Mouse (Mus musculus) urinary bladder, postnatal 25 days (tissue): Measurements from ENCODE around the gene Myo1f.
"Not testable (repeated sequence)": the region's sequence is repeated elsewhere in the genome, so short reads cannot be mapped to it uniquely, and the experiment has no call there.

Experiments used
- DNase-seq: peaks from one replicate; pipeline ENCODE4 v3.0.0; 2022; ENCODE audit warnings: low spot score

Myo1f gene

DNA sequence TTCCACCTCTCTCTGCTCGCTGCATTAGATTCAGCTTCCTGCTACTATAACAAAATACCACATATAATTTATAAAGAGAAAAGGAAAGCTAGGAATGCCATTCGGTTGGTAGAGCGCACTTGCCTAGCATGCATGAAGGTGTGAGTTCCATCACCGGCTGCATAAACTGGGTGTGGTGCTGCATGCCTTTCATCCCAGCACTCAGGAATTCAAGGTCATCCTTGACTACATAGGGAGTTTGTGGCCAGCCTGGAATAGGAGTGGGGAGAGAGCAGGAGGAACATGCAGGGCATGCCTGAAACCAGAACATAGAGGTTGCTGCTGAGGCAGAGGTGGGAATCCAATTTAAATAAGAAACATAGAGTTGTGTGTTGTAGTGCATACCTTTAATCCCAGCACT lies 28.6 kb downstream of the Myo1f start:
- no peak for DNase-seq

- DNase-seq, result no peak
Observed at GRCm38 (mm10) chr17:33586011-33586410, 30.5 kb downstream of the Myo1f start.

DNA sequence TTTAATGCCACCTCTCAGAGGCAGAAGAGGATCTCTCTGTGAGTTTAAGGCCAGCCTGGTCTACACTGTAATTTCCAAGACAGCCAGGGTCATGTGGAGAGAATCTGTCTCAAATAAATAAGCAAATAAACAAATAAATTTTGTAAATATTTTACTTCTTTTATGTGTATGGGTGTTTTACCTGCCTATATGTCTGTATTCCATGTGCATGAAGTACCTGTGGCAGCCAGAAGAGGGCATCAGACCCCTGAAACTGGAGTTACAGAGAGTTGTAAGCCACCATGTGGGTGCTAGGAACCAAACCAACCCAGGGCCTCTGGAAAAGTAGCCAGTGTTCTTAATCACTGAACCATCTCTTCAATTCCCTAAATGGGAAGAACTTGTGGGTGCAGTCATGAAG lies 41.8 kb downstream of the Myo1f start:
- no peak for DNase-seq

DNA sequence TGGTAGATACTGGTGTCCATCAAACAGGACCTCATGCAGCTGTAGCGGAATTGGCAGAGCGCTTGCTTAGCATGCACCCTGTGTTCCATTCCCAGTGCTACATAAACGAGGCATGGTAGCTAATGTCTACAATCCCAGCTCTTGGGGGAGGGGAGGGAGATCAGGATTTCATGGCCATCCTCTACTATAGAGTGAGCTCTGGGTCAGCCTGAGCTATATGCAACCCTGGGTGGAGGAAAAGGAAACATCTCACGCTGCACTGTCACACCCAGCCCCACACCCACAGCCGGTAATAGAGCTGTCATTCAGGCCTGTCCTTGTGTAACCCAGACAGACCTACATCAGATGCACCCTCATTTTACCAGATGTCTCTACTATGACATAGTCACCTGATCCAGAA lies 43.0 kb downstream of the Myo1f start:
- DNase-seq, result no peak

DNA sequence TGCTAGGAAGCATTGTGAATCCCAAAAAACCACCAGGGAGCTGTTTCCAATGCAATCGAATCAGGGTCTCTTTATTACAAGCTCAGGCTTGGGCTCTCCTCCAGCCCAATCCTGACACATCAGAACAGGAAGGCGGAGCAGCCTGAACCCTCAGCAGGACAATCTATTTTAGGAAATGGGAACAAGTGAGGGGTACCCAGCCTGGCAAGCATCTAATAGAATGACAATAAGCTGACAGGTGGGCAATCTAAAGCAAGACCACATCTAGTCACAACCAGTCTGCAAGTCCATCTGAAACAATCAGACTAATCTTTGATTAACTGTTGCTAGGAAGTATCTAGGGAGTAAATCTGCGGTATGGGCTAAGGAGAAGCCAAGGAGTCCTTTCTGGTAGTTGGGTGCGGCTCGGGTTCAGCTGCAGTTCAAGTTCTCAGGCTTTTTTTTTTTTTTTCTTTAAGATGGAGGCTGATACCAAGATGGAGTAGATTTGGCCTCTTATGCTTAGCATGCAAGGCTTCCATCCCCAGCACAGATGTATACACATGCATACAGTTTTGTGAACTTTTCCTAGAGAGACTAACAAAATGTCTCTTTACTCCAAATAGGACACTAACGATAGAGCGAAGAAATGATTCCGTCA lies 44.4 kb downstream of the Myo1f start:
- no peak for DNase-seq

DNA sequence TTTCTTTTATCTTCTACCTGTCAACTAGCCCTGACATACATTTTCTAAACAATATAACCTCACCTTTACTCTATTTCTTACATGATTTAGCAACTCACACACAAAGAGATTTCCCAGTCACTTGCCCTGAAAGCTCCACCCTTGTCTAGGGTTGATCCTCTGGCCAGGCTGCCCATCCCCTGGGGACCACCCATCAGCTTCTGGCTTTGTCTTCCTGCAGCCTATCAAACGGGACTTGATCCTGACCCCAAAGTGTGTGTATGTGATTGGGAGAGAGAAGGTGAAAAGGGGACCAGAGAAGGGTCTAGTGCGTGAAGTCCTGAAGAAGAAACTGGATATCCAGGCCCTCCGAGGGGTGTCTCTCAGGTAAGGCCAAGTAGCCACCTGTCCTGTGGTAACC lies 45.3 kb downstream of the Myo1f start:
- DNase-seq, result no peak

DNA sequence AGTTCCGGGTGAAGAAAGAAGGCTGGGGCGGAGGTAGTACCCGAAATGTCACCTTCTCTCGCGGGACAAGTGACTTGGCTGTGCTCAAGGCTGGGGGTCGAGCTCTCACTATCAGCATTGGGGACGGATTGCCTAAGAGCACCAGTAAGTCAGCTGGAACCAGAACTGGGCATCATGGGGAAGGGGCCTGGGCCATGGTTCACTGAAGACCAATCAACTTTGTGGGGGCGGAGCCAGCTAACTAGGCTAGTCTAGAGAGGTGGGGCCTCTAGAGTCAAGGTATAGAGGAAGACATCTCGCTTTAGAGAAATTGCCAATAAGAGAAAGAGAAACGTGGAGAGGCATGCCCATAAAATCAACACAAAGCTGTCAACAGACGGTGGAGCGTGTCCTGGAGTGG lies 46.4 kb downstream of the Myo1f start:
- no peak for DNase-seq

DNA sequence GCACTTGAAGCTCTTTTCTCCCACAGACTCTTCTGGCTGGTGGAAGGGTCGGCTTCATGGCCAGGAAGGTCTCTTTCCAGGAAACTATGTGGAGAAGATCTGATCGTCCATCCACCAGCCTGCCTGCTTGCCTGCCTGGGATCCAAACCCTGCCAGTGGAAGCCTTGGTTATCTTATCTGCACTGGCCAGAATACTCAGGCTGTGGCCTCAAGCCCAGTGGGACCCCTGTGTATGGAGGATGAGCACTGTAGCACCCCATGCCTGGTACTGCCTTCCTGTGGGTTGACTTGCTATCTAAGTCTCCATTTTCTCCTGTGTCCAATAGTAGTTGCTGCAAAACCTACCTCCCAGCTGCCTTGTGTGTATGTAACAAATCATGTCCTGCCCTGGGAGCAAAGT lies 51.8 kb downstream of the Myo1f start:
- DNase-seq, result no peak

GRCm38 (mm10) chr17:33610548-33610947 lies 55.0 kb downstream of the Myo1f start:
- DNase-seq, result no peak

GRCm38 (mm10) chr17:33613726-33614125 lies 58.2 kb downstream of the Myo1f start:
- not testable (repeated sequence) for DNase-seq

DNA sequence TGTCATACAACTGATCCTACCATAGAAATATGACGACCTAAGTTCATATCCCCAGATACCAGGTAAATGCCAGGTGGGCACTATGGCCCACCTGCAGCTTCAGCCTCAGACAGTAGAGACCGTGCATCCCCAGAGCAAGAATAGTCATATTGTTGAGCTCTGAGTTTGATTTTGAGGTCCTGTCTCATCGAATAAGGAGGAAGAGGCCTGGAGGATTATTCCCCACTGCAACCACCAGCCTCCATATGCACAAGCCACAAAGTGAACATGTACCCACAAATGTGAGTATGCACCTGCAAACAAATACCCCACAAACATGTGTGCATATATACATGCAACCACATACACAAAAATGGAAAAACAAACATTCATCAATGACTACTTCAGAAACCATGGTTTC lies 71.8 kb downstream of the Myo1f start:
- no peak for DNase-seq

DNA sequence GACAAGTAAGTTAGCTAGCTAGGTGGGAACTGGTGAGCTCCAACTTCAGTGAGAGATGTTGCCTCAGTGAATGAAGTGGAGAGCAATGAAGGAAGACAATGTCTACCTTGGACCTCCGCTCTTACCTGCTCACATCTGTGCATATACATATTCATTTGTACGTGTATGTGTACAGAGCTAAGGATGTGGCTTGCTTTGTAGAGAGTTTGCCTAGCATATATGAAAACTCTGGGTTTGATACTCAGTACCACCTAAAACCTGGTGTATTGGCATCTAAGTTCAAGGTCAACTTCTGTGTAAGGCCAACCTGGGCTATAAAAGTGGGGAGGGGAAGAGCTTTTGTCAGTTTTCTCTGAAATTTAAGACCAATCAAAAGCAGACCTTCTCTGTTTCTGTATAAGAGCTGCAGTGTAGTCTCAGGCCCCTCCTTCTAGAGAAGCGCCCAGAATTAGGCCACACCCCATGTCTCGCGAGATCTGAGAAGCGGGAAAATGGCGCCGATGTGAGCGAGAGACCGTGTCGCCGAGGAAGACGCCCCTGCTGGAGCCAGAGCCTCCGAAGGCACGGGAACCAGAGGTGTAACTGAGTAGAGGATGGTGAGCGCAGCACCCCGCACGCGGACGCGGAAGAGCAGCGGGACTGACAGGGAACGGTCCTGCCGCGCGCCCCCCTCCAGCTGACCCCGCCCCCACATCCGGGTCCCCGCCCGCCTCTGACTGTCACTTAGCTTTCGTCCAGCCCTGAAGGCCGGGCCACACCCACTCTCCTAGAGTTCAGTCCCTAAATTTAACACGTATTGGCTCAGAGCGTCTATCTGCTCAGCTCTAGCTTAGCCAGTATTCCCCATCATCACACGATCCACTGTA lies 73.3 kb downstream of the Myo1f start, which contains the start of gene Zfp414:
Gene Zfp414, plus strand, starts transcription at position 470 of the 866 bp plus-strand sequence.
- peak; percentile 92 for DNase-seq

GRCm38 (mm10) chr17:33629487-33630125 lies 74.1 kb downstream of the Myo1f start:
- DNase-seq, result no peak

- no peak for DNase-seq
Observed at GRCm38 (mm10) chr17:33630171-33630895, 74.8 kb downstream of the Myo1f start.

DNA sequence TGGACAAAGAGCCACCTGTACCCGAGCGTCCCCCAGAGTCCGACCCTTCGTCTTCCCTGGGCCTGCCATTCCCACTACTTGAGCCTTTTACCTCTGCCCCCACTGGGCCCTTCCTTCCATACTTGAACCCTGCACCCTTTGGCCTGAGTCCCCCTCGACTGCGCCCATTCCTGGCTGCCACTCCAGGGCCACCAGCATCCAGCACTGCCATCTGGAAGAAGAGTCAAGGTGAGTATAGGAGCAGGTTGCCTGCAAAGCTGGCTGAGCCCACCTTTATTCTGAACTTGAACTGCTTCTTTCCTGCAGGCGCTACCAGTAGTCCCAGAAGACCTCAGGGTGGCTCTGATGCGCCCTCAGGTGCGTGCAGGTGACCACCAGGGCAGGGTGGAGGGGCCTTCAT lies 75.7 kb downstream of the Myo1f start:
- no peak for DNase-seq

GRCm38 (mm10) chr17:33631796-33632195 lies 76.3 kb downstream of the Myo1f start:
- DNase-seq, result no peak

DNA sequence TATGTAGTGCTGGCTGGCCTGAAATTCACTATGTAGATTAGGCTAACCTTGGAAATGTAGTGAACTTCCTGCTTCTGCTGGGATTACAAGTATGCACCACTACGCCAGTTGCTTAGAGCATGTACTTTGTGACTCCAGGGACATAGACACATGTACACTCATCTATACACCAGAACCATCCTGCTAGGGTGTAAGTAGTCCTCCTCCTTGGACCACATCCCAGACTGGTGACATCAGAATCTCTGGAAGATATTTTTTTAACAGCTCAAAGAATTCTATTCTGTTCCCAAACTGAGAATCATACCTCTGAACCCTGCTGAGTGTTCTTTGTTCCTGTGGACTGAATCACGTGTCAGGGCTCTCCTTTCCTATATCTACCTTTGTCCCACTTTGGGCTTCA lies 81.5 kb downstream of the Myo1f start:
- DNase-seq, result no peak

DNA sequence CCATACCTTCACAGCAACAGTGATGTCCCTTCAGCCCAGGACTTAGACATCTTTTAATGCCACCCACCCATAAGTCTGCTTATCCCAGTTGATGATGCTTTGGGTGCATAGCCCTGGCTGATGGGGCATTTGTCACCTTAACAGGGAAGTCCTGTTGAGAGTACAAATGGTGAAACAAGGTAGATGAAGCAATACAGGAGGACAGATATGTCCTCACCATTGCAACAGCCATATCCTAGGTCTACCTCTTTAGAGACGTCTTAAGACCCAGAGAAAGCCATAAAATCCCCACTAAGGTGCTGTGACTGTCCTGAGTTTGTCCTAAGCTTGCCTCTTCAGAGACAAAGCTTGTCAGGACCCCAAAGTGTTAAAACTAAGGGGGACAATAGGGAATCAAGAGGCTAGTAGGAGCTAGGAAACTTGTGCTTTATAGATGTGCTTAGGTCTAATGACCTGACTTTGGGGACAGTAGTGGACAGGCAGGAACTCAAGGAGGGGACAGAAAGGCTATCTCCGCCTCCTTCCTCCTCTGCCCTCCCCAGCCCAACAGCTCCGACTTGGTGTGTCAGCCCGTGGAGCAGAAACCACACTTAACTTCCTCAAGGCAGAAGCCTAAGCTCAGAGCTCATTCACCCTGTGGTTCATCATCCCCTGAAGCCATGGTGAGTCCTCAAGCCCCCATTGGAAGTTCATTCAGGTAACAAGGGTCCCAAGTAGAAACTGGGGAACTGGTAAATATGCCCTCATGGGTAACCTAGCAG lies 82.2 kb downstream of the Myo1f start, which contains the start of gene Pram1:
Gene Pram1, plus strand, starts transcription at position 541 of the 761 bp plus-strand sequence.
- no peak for DNase-seq

DNA sequence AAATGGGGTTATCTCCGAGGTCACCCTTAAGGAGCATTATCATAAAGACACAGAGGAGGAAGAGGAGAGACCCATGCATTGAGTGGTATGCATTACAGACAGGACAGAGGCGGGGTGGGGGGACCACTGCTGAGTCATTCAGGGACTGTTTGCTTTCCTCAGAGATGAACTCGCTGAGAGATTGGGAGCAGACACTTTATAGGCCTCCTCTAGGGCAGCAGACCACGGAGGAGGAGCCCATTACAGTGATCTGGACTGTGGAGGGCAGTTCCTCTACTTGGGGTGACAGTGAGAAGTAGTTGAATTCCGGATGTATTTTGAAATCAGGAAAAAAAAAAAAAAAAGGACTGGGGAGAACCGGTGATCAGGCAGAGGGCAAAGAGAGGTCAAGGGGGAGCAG lies 84.2 kb downstream of the Myo1f start:
- no peak for DNase-seq

- no peak for DNase-seq
Observed at GRCm38 (mm10) chr17:33644068-33644467, 88.6 kb downstream of the Myo1f start.

DNA sequence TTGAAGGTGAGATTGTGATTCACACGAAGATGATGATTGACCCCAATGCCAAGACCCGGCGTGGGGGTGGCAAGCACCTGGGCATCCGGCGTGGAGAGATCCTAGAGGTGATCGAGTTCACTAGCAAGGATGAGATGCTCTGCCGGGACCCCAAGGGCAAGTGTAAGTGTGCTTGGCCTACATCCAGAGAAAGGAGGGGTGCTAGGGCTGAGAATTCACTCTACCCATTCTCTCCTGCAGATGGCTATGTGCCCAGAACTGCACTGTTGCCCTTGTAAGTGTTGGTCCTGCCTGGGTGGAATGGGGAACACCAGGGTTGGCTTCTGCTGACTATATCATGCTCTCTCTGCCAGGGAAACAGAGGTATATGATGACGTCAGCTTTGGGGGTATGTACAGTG lies 89.6 kb downstream of the Myo1f start:
- no peak for DNase-seq
